Mouse (Mus musculus) heart, embryonic 14.5 days (tissue): ENCODE measurements around the gene Prr36. TPM values are rescaled to one million over a fixed set of nuclear protein-coding genes. Genes with fewer than 3 reads are reported as not detected.

Experiments
- ATAC-seq: fragments of 200-750 bp; cut with Nextera tagmentation; 2 replicates; pipeline ENCODE4 v1.8.0; 2017; ENCODE audit warnings: low read depth, moderate TSS enrichment; ENCODE audit not compliant: insufficient number of reproducible peaks, insufficient read depth, low FRiP score
- H3K27ac ChIP-seq, 2 experiments: fragments of 200-500 bp in 1 of 2; fragments of 300-500 bp in 1 of 2; sonication (generic) in 1 of 2; replicated peaks in 1 of 2; 2 replicates each; pipeline ENCODE4 v1.5.1; 2012 to 2014; ENCODE audit warnings: low read depth in 2 of 2, low read length in 2 of 2, control low read depth in 1 of 2, mild to moderate bottlenecking in 1 of 2, mixed read lengths in 1 of 2; ENCODE audit not compliant: control insufficient read depth in 1 of 2, insufficient read depth in 1 of 2
- H3K27me3 ChIP-seq: fragments of 300-500 bp; sonication (generic); 2 replicates; pipeline ENCODE4 v1.6.1; 2014; ENCODE audit warnings: mild to moderate bottlenecking, low read length, control low read depth; ENCODE audit not compliant: control insufficient read depth, insufficient read depth
- H3K36me3 ChIP-seq: fragments of 300-500 bp; sonication (generic); 2 replicates; pipeline ENCODE4 v1.6.1; 2014; ENCODE audit warnings: mild to moderate bottlenecking, control low read depth, low read length, mixed read lengths; ENCODE audit not compliant: control insufficient read depth, insufficient read depth
- H3K4me1 ChIP-seq, 2 experiments: fragments of 200-500 bp in 1 of 2; fragments of 300-500 bp in 1 of 2; sonication (generic) in 1 of 2; 2 replicates each; pipeline ENCODE4 v1.6.1; 2012 to 2014; ENCODE audit warnings: low read length in 2 of 2, control low read depth in 1 of 2, mixed read lengths in 1 of 2; ENCODE audit not compliant: control insufficient read depth in 2 of 2, insufficient read depth in 2 of 2
- H3K4me2 ChIP-seq: fragments of 300-500 bp; sonication (generic); 2 replicates; pipeline ENCODE4 v1.6.1; 2014; ENCODE audit warnings: mild to moderate bottlenecking, low read length
- H3K4me3 ChIP-seq, 2 experiments: fragments of 200-500 bp in 1 of 2; fragments of 300-500 bp in 1 of 2; sonication (generic) in 1 of 2; 2 replicates each; pipeline ENCODE4 v1.5.1; 2012 to 2014; ENCODE audit warnings: low read length in 2 of 2, mild to moderate bottlenecking in 2 of 2, control low read depth in 1 of 2, low read depth in 1 of 2, moderate library complexity in 1 of 2; ENCODE audit not compliant: control insufficient read depth in 1 of 2, insufficient read depth in 1 of 2
- H3K9ac ChIP-seq: fragments of 300-500 bp; sonication (generic); 2 replicates; pipeline ENCODE4 v1.6.1; 2014; ENCODE audit warnings: mild to moderate bottlenecking, low read length
- H3K9me3 ChIP-seq: fragments of 300-500 bp; sonication (generic); 2 replicates; pipeline ENCODE4 v1.6.1; 2016; ENCODE audit warnings: low read length, control low read depth; ENCODE audit not compliant: control insufficient read depth
- WGBS: fragments of 180-500 bp; shearing (Covaris S2); extraction: QIAGEN DNeasy Blood & Tissue Kit; methylation state at CpG from one replicate; pipeline ENCODE4 v1.1.7; 2014; 5-methylcytosine and 5-hydroxymethylcytosine counted together
- polyA plus RNA-seq: library from polyadenylated mRNA; unstranded; fragments of >200 nt; fragmentation: Nextera tagmentation; extraction: Ambion mirVana; gene quantifications from 2 replicates; pipeline ENCODE4 v1.2.1, GENCODE M21; 2014

Prr36 gene
- polyA plus RNA-seq, 1 experiment from 2014 or later: 0.47 TPM

DNA sequence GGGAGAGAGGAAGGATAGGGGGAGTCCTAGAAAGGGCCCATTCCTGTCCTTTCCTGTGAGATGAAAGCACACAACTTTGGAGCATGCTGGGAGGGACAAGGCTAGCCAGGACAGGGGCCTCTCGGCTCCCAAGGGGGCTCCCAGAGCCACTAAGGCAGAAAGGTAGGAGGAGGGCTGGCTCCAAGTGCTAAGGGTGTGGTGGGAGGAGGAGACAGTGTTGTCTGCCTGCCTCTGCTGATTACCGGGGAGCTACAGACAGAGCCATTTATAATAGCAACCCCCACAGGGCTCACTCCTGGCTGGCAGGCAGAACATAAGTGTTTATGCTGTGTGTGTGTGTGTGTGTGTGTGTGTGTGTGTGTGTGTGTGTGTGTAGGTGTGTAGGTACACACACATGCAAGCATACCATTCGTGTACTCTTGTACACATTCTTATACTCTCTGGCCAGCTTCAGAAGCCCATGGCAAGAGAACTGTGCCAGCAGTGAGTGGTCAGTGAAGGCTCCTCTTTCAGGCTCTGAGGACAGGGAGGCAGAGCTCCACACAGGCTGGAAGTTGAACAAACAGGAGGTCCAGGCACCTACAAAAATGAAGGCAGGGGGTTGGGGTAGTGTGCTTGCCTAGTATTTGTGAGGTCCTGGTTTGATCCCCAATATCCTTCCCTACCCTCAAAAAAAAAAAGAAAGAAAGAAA, 28.1 kb downstream of the Prr36 start:
- no peak overlapping the region for H3K27ac ChIP-seq
- H3K4me3 ChIP-seq: no peak overlapping the region
- ATAC-seq: no peak
- peaks cover 46% of the 10 kb centered on the region for H3K36me3 ChIP-seq
- H3K4me2 ChIP-seq: no peak overlapping the region
- WGBS: 37% methylated on average over 3 of the region's 3 CpGs
- H3K9me3 ChIP-seq: no peaks in the 10 kb centered on the region
- H3K9ac ChIP-seq: no peak overlapping the region
- H3K27me3 ChIP-seq: no peaks in the 10 kb centered on the region
- H3K4me1 ChIP-seq: peaks cover 0 to 5% of the 10 kb centered on the region in 2 experiments; a peak in 1 of 4 replicates

DNA sequence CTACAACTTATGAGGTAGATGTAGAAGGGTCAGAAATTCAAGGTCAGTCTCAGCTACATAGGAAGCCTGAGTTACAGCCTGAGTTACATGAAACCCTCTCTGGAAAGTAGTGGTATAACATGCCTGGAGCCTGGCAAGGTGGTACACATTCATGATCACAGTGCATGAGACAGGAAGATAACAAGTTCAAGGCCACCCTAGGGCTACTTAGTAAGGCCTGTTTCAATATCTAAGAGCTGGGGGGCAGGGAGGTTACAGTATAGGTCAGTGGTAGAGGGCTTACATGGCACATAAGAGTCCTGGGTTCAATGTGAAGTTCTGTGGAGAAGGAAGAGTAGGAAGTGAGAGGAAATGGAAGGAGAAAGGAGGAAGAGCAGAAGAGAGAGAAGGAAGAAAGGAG, 28.7 kb downstream of the Prr36 start:
- Histone ChIP-seq H3K4me1 (peaks cover 0 to 5% of the 10 kb centered on the region in 2 experiments; a peak in 1 of 4 replicates), H3K36me3 (peaks cover 50% of the 10 kb centered on the region), H3K27ac (no peak overlapping the region), H3K9ac (no peak overlapping the region), H3K9me3 (no peaks in the 10 kb centered on the region), H3K4me2 (no peak overlapping the region), H3K27me3 (no peaks in the 10 kb centered on the region), H3K4me3 (no peak overlapping the region)
- ATAC-seq: no peak

DNA sequence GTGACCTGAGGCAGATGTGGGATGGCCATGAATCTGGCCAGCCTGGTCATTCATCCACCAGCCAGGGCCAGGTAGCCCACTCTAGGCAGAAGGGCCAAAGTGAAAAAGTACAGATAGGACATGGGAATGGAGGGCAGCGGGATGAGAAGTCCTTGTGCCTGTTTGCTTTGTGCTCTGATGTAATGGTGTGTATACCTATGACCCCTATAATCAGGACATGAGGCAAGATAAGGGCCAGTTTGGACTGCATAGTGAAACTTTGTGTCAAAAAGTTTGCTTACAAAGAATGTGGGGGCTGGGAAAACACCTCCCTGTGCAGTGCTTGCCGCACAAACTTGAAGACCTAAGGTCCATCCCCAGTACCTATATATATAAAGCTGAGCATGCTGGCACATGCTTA, 31.1 kb downstream of the Prr36 start:
- Histone ChIP-seq H3K36me3 (peaks cover 44% of the 10 kb centered on the region), H3K27me3 (no peaks in the 10 kb centered on the region), H3K27ac (no peak overlapping the region), H3K4me1 (no peaks in the 10 kb centered on the region), H3K4me3 (no peak overlapping the region), H3K4me2 (no peak overlapping the region), H3K9ac (no peak overlapping the region), H3K9me3 (no peaks in the 10 kb centered on the region)
- ATAC-seq: no peak
- WGBS: 89% methylated on average over 2 of the region's 2 CpGs

DNA sequence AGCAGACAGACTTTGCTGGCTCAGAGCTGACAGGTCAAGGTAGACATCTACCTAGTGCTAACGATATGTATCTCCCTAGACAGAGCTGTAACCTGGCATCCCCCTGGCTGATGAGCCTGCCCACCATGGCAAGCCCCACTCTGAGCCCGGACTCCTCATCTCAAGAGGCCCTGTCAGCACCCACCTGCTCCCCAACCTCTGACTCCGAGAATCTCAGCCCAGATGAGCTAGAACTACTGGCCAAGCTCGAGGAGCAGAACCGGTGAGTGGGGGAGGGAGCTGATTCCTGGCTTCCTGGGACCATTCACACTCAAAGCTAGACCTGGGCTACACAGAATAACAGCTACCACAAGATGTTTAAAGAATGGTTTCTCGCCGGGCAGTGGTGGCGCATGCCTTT, 33.9 kb downstream of the Prr36 start:
- Histone ChIP-seq H3K9me3 (no peaks in the 10 kb centered on the region), H3K36me3 (peaks cover 38% of the 10 kb centered on the region), H3K9ac (no peak overlapping the region), H3K4me2 (no peak overlapping the region), H3K4me1 (no peaks in the 10 kb centered on the region), H3K4me3 (no peak overlapping the region), H3K27me3 (no peaks in the 10 kb centered on the region), H3K27ac (no peak overlapping the region)
- 75% methylated on average over 8 of the region's 8 CpGs for WGBS
- no peak for ATAC-seq

DNA sequence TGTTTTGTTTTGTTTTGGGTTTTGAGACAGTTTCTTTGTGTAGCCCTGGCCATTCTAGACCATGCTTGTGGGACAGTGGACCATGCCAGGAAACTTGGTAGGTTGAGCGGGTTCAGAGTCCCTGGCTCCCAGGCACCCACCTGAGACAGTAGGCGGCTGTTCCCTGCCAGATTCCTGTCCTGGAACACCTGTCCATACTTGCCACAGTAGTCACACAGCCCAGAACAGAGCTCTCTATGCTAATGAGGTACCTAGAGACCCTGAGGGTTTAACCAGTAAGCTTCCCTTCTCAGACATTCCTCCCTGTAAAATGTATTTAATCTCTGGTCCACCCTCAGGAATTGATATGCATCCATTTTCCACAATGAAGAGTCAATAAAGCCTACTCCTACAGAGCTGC, 43.2 kb downstream of the Prr36 start:
- Histone ChIP-seq H3K36me3 (no peaks in the 10 kb centered on the region), H3K4me3 (no peak overlapping the region), H3K27ac (no peak overlapping the region), H3K4me1 (no peaks in the 10 kb centered on the region), H3K4me2 (no peak overlapping the region), H3K9me3 (no peaks in the 10 kb centered on the region), H3K9ac (no peak overlapping the region), H3K27me3 (no peaks in the 10 kb centered on the region)
- WGBS: 77% methylated on average over 2 of the region's 2 CpGs
- ATAC-seq: no peak

DNA sequence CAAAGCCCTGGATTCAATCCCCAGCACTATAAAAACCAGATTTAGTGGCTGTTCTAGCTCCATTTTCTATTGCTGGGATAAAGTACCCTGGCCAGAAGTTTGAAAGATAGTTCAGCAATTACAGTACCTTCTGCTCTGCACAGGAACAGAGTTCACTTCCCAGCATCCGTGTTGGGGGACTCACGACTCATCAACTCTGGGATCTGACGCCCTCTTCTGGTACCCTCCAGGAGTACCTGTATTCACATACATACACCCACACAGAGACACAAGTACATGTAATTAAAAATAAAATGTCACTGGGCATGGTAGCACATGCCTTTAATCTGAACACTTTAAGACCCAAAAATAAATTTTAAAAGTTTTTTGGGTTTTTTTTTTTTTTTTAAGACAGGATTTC, 44.8 kb downstream of the Prr36 start:
- 70% methylated on average over 3 of the region's 3 CpGs for whole genome bisulfite sequencing
- no peak overlapping the region for H3K9ac ChIP-seq
- H3K36me3 ChIP-seq: no peaks in the 10 kb centered on the region
- H3K4me2 ChIP-seq: no peak overlapping the region
- H3K4me3 ChIP-seq: no peak overlapping the region
- ATAC-seq: no peak
- H3K27me3 ChIP-seq: no peaks in the 10 kb centered on the region
- H3K9me3 ChIP-seq: no peaks in the 10 kb centered on the region
- no peaks in the 10 kb centered on the region for H3K4me1 ChIP-seq
- H3K27ac ChIP-seq: no peak overlapping the region

DNA sequence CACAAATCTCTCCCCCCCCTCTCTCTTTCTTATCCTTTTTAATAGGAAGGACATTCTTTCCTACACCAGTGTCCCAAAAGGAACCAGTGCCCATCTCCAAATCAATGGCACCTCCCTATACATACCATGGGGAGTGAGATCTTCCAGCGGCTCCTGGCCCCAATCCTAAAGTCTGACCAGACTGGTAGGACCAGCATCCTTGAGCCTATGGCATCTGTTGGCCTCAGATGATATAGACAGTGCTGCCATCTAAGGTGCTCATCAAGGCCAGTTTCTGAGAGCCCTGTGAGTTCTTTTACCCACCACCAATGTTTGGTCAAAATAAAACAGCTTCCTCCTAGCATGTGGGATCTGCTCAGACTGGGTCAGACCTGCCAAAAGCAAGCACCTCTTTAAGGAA, 49.3 kb downstream of the Prr36 start:
- 80% methylated on average over 1 of the region's 1 CpGs for WGBS
- H3K4me3 ChIP-seq: no peak overlapping the region
- H3K9me3 ChIP-seq: no peaks in the 10 kb centered on the region
- no peak overlapping the region for H3K27ac ChIP-seq
- no peak overlapping the region for H3K4me2 ChIP-seq
- H3K9ac ChIP-seq: no peak overlapping the region
- no peak for ATAC-seq
- H3K27me3 ChIP-seq: no peaks in the 10 kb centered on the region
- no peaks in the 10 kb centered on the region for H3K36me3 ChIP-seq
- H3K4me1 ChIP-seq: peaks cover 2 to 9% of the 10 kb centered on the region in 2 experiments; a peak in 3 of 4 replicates
